Mouse (Mus musculus) liver, embryonic 14.5 days (tissue): Measurements from ENCODE around the gene Tnfsf13b.

ENCODE experiments used
- CTCF ChIP-seq: IDR thresholded peaks from 2 replicates; pipeline ENCODE4 v1.5.1; 2016; ENCODE audit warnings: antibody characterized with exemption, low read depth, control low read depth
- EP300 ChIP-seq: IDR thresholded peaks from 2 replicates; pipeline ENCODE4 v1.6.1; 2016; ENCODE audit warnings: antibody characterized with exemption, low read depth

DNA sequence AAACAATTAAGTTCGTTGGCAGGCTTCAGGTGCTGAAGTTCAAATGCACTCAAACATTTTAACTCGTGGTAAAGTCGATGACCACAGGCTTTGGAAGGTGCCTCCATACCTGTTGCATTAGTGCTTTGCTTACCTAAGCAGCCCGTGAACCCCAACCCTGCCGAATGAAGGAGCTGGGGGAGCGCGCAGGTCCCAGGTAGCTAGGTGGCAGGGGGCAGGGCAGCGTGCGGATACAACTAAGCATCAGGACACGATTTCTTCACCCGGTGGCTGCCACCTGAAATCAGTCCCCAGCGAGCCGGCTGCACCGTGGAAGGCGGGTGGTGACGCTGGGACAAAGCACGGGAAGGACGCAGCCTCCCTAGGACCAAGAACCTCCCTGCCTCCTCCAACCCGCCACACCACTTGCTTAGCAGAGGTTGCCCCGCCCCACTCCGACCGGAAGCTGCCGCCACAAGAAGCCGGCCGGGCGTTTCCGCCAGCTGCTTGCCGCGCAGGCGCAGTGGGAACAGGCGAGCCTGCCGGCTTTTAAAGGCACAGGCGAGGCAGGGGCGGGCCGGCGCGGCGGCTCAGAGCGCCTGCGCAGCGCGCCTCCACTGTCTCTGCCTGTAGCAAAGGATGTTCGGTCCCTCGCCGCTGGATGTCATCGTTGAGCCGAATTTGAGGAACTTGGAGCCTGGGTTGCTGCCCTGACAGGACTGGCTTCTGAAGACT lies 30.2 kb upstream of the Tnfsf13b start:
- TF ChIP-seq CTCF (peak; percentile 76), EP300 (no peak)
